Mouse (Mus musculus) ES-E14 (cell line): ENCODE data around the gene Map3k1.

Experiments
- CHD2 ChIP-seq: IDR thresholded peaks from 2 replicates; pipeline ENCODE4 v1.6.1; 2014; ENCODE audit warnings: mild to moderate bottlenecking, low read depth, low read length, inconsistent platforms
- HCFC1 ChIP-seq: IDR thresholded peaks from 2 replicates; pipeline ENCODE4 v1.6.1; 2012; ENCODE audit warnings: low read length, inconsistent platforms, borderline replicate concordance; ENCODE audit not compliant: insufficient read depth
- MAFK ChIP-seq: IDR thresholded peaks from 2 replicates; pipeline ENCODE4 v1.6.1; 2014; ENCODE audit warnings: mild to moderate bottlenecking, low read depth, low read length, inconsistent platforms; ENCODE audit not compliant: insufficient read depth
- ZC3H11A ChIP-seq: IDR thresholded peaks from 2 replicates; pipeline ENCODE4 v1.6.1; 2012; ENCODE audit warnings: low read depth, mild to moderate bottlenecking, inconsistent platforms, low read length, borderline replicate concordance
- ZNF384 ChIP-seq: IDR thresholded peaks from 2 replicates; pipeline ENCODE4 v1.6.1; 2012; ENCODE audit warnings: low read depth, low read length, inconsistent platforms

DNA sequence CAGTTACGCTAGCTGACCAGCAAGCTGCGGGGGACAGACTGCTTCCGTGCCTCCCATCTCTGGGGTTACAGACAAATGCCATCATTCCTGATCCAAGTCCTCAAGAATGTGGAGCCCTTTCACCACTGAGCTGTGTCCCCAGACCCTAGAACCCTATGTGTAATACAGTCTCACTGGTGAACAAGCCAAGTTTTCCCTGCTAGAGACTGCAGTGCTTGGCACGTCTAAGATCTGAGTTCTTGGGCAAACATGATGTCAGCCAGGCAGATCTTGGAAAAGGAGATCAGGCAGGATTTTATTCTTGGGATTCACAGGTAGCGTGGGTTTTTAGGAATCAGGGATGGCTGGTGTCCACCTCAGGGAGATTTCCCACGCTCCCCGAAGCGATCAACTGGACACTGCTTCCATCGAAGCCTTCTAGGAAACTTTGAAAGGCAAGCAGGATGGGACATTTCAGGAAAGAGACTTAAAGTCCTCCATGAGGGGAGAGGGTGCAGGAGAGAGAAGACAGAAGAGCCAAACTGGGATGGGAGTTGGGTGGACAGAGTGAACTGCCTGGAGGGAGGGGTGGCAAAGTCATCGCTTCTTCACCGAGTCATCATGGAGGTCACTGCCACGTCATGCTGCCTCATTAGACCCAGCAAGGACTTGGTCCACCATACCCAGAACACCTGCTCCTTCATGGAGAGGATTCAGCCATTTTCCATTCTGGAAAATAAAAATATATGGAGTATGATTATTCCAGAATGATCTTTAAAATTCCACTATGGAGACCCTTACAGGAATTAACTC, 41.4 kb upstream of the Map3k1 start:
- TF ChIP-seq ZNF384 (no peak), HCFC1 (no peak), MAFK (no peak), CHD2 (no peak), ZC3H11A (no peak)
